Mouse (Mus musculus): ENCODE measurements around the gene Cend1.

DNA sequence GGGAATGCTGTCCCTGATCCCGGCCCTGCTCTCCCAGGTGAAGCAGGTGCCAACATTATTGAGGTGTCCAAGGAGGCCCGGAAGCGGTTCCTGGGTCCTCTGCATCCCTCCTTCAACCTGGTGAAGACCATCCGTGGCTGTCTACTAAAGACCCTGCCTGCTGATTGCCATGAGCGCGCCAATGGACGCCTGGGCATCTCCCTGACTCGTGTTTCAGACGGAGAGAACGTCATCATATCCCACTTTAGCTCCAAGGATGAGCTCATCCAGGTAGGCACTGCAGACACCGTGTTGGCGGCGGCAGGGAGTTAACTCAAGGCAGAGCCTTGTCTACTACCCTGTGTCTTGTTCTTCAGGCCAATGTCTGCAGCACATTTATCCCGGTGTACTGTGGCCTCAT, 27.9 kb upstream of the Cend1 start:
- TF ChIP-seq FLI1 (IDR thresholded peaks at IDR 0.05; ENCODE audit: low read length) (no peak), GATA1 (IDR thresholded peaks at IDR 0.05; ENCODE audit: borderline replicate concordance, low read length) (no peak)

Measured in megakaryocyte, embryonic 14.5 days (primary cell).